Mouse (Mus musculus) liver, embryonic 11.5 days (tissue): Measurements from ENCODE around the gene Ly6g6d. TPM values are rescaled to one million over a fixed set of nuclear protein-coding genes. Genes with fewer than 3 reads are reported as not detected.
A peak's percentile ranks its signal among the peaks of the same experiment; 100 is the strongest.

Source experiments
- ATAC-seq: fragments of 200-750 bp; cut with Nextera tagmentation; replicated peaks from 2 replicates; pipeline ENCODE4 v1.8.0; 2017; ENCODE audit warnings: moderate number of reproducible peaks, mild to moderate bottlenecking, moderate TSS enrichment, moderate library complexity; ENCODE audit not compliant: low FRiP score
- DNase-seq: peaks from one replicate; pipeline ENCODE4 v3.0.0-alpha.2; 2017; ENCODE audit warnings: low spot score
- H3K27ac ChIP-seq: fragments of 300-500 bp; sonication (generic); 2 replicates; pipeline ENCODE4 v1.5.1; 2014; ENCODE audit warnings: mild to moderate bottlenecking, low read depth, low read length, control low read depth
- H3K27me3 ChIP-seq: fragments of 300-500 bp; sonication (generic); replicated peaks from 2 replicates; pipeline ENCODE4 v1.6.1; 2014; ENCODE audit warnings: low read length, mixed read lengths; ENCODE audit not compliant: control insufficient read depth, insufficient read depth
- H3K36me3 ChIP-seq: fragments of 300-500 bp; sonication (generic); 2 replicates; pipeline ENCODE4 v1.6.1; 2014; ENCODE audit warnings: mild to moderate bottlenecking, low read length, moderate library complexity, mixed read lengths; ENCODE audit not compliant: control insufficient read depth, insufficient read depth
- H3K4me1 ChIP-seq: fragments of 300-500 bp; sonication (generic); replicated peaks from 2 replicates; pipeline ENCODE4 v1.6.1; 2014; ENCODE audit warnings: low read length, mixed read lengths; ENCODE audit not compliant: control insufficient read depth, insufficient read depth
- H3K4me2 ChIP-seq: fragments of 300-500 bp; sonication (generic); 2 replicates; pipeline ENCODE4 v1.6.1; 2014; ENCODE audit warnings: mild to moderate bottlenecking, control low read depth, moderate library complexity
- H3K4me3 ChIP-seq: fragments of 300-500 bp; sonication (generic); 2 replicates; pipeline ENCODE4 v1.5.1; 2014; ENCODE audit warnings: low read depth, low read length, control low read depth
- H3K9ac ChIP-seq: fragments of 300-500 bp; sonication (generic); 2 replicates; pipeline ENCODE4 v1.6.1; 2014; ENCODE audit warnings: low read depth, low read length, control low read depth
- H3K9me3 ChIP-seq: fragments of 300-500 bp; sonication (generic); 2 replicates; pipeline ENCODE4 v1.6.1; 2016; ENCODE audit warnings: low read length, inconsistent platforms, mixed read lengths; ENCODE audit not compliant: control insufficient read depth
- WGBS: fragments of 180-500 bp; shearing (Covaris S2); extraction: QIAGEN DNeasy Blood & Tissue Kit; methylation state at CpG from one replicate; pipeline ENCODE4 v1.1.7; 2014; 5-methylcytosine and 5-hydroxymethylcytosine counted together
- polyA plus RNA-seq: library from polyadenylated mRNA; unstranded; fragments of >200 nt; fragmentation: Nextera tagmentation; extraction: Ambion mirVana; gene quantifications from 2 replicates; pipeline ENCODE4 v1.2.1, GENCODE M21; 2014

Gene Ly6g6d
- polyA plus RNA-seq, 1 experiment from 2014 or later: 0.78 TPM

DNA sequence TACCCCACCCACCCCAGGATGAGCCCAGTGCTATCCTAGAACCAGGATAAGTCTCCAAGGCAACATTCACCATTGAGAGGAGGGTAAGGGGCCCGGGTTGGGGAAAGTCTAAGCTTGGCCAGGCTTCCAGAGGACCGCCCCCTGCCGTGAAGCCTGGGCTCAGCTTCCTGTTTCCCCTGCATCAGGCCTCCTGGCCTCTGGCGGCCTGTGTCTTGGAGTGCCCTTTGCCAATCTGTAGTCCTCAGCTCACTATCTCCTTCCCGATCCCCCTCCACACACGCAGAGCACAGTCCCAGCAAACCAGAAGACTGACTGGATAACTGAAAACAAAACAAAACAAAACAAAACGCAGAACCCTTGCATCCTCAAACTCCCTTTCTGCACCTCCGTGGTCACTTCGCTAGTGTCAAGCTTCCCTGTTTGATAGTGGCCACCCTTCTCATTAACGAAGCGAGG lies 28.3 kb downstream of the Ly6g6d start, which contains the start of gene Clic1:
TSS of gene Clic1 (plus strand) at position 406 of the 456 bp plus-strand sequence.
- peak; percentile 1; the same call in 1 of the 2 replicates for ATAC-seq
- 3% methylated on average over 11 of the region's 11 CpGs for WGBS
- peak within 1 kb of the TSS; percentile 86 for H3K9ac ChIP-seq
- no peaks in the 10 kb centered on the region for H3K27me3 ChIP-seq
- H3K27ac ChIP-seq: peak within 1 kb of the TSS; percentile 87
- peak within 1 kb of the TSS; percentile 99 for H3K4me2 ChIP-seq
- no peaks in the 10 kb centered on the region for H3K9me3 ChIP-seq
- peak; percentile 81 for DNase-seq
- peak within 1 kb of the TSS; percentile 81 for H3K4me3 ChIP-seq
- peaks cover 55% of the 10 kb centered on the region for H3K4me1 ChIP-seq
- H3K36me3 ChIP-seq: peaks cover 19% of the 10 kb centered on the region

DNA sequence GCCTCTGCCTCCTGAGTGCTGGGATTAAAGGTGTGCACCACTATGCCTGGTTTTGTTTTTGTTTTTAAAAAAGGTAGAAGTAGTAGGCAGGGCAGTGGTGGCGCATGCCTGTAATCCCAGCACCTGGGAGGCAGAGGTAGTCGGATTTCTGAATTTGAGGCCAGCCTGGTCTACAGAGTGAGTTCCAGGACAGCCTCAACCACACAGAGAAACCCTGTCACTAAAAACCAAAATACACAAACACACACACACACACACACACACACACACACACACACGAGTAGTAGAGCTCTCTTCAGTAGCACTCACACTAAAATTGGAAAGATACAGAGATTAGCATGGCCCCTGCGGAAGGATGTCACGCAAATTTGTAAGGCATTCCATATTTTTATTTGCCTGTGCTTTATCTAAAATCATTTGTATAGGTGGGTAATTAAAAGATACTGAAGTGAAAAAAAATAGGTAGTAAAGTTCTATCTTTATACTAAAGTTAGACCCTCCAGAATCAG lies 28.9 kb downstream of the Ly6g6d start:
- Histone ChIP-seq H3K4me1 (peaks cover 61% of the 10 kb centered on the region), H3K9me3 (no peaks in the 10 kb centered on the region), H3K27ac (peak overlapping the region; percentile 87), H3K4me3 (peak overlapping the region; percentile 81; the same call in 1 of the 2 replicates), H3K36me3 (peaks cover 14% of the 10 kb centered on the region), H3K9ac (peak overlapping the region; percentile 86), H3K4me2 (peak overlapping the region; percentile 99), H3K27me3 (no peaks in the 10 kb centered on the region)
- no peak for ATAC-seq
- DNase-seq: no peak
- WGBS: 44% methylated on average over 5 of the region's 5 CpGs

- Histone ChIP-seq H3K4me1 (peaks cover 68% of the 10 kb centered on the region), H3K9me3 (no peaks in the 10 kb centered on the region), H3K9ac (peak overlapping the region; percentile 86), H3K27me3 (no peaks in the 10 kb centered on the region), H3K27ac (peak overlapping the region; percentile 87), H3K4me2 (peak overlapping the region; percentile 99), H3K36me3 (peaks cover 9% of the 10 kb centered on the region), H3K4me3 (peak overlapping the region; percentile 36)
- DNase-seq (peak; percentile 71), ATAC-seq (no peak)
- WGBS: 12% methylated on average over 11 of the region's 11 CpGs
These were observed 29.5 kb downstream of the Ly6g6d start for GRCm38 (mm10) chr17:35048149-35048931.

GRCm38 (mm10) chr17:35047688-35048087 lies 30.2 kb downstream of the Ly6g6d start:
- 16% methylated on average over 1 of the region's 1 CpGs for WGBS
- peak overlapping the region; percentile 64 for H3K9ac ChIP-seq
- H3K4me2 ChIP-seq: peak overlapping the region; percentile 99
- H3K27ac ChIP-seq: peak overlapping the region; percentile 87
- H3K9me3 ChIP-seq: no peaks in the 10 kb centered on the region
- no peak for DNase-seq
- peak overlapping the region; percentile 36 for H3K4me3 ChIP-seq
- H3K4me1 ChIP-seq: peaks cover 65% of the 10 kb centered on the region
- H3K27me3 ChIP-seq: no peaks in the 10 kb centered on the region
- peaks cover 3% of the 10 kb centered on the region for H3K36me3 ChIP-seq
- no peak for ATAC-seq

DNA sequence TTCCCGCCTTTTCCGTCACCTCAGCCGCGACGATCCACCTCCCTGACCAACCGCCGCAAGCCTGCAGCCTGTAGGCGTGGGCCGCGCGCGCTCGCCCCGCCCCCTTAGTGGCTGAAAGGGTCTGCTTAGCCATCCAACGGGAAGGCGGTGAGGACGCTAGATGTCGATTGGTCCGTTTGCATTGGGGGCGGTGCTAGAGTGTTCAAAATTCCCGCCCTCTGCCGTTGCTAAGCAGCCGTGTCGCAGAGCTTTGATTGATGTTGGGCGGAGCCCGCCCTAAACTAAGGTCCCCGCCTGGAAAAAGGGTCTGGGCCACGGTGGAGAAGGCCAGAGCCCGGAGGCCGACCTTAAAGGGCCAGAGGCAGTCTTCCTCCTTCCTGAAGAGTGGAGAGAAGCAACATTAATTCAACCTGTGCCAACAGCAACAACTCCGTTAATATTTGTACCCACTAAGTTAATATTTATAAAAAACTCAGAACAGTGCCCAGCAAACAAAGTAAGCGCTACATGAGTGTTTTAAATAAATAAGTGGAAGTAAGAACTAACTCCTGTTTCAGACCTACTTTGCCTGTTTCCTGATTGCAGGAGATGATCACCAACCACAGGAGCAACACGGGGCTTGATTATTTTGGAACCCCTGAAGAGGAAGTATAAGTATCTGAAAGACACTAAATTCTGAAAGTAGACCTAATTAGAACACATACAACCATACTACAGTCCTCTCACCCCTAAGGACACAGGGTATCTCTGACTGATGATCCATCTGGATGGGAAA lies 31.0 kb downstream of the Ly6g6d start, which contains the start of gene Msh5:
TSS of gene Msh5 (minus strand) at position 65 of the 775 bp plus-strand sequence.
- ATAC-seq: peak; percentile 89
- no peaks in the 10 kb centered on the region for H3K27me3 ChIP-seq
- H3K9ac ChIP-seq: peak within 1 kb of the TSS; percentile 93
- no peaks in the 10 kb centered on the region for H3K9me3 ChIP-seq
- H3K4me2 ChIP-seq: peak within 1 kb of the TSS; percentile 99
- no peaks in the 10 kb centered on the region for H3K36me3 ChIP-seq
- peak within 1 kb of the TSS; percentile 72 for H3K4me3 ChIP-seq
- peak; percentile 99 for DNase-seq
- WGBS: 3% methylated on average over 33 of the region's 33 CpGs
- H3K4me1 ChIP-seq: peaks cover 58% of the 10 kb centered on the region
- peak within 1 kb of the TSS; percentile 96 for H3K27ac ChIP-seq

- ATAC-seq: no peak
- 3% methylated on average over 48 of the region's 48 CpGs for WGBS
- H3K4me2 ChIP-seq: peak overlapping the region; percentile 99
These were observed 31.8 kb downstream of the Ly6g6d start for GRCm38 (mm10) chr17:35045807-35046680.

GRCm38 (mm10) chr17:35044904-35045806 lies 32.7 kb downstream of the Ly6g6d start:
- peak overlapping the region; percentile 99 for H3K4me2 ChIP-seq
- no peaks in the 10 kb centered on the region for H3K36me3 ChIP-seq
- DNase-seq: no peak
- H3K27me3 ChIP-seq: no peaks in the 10 kb centered on the region
- H3K4me1 ChIP-seq: peaks cover 58% of the 10 kb centered on the region
- H3K27ac ChIP-seq: peak overlapping the region; percentile 96
- peak; percentile 38 for ATAC-seq
- no peaks in the 10 kb centered on the region for H3K9me3 ChIP-seq
- H3K9ac ChIP-seq: peak overlapping the region; percentile 93
- 41% methylated on average over 7 of the region's 7 CpGs for WGBS
- H3K4me3 ChIP-seq: peak overlapping the region; percentile 72

More at GRCm38 (mm10) chr17:35045807-35046680, 31.8 kb downstream of the Ly6g6d start:
- Histone ChIP-seq H3K9me3 (no peaks in the 10 kb centered on the region), H3K36me3 (no peaks in the 10 kb centered on the region), H3K4me3 (peak overlapping the region; percentile 72), H3K27ac (peak overlapping the region; percentile 96), H3K9ac (peak overlapping the region; percentile 93), H3K27me3 (no peaks in the 10 kb centered on the region), H3K4me1 (peaks cover 58% of the 10 kb centered on the region)
- no peak for DNase-seq
